Mouse (Mus musculus) retina, postnatal 1 day (tissue): ENCODE data around the gene Ccdc106.

Experiments used
- DNase-seq: peaks from one replicate; pipeline ENCODE4 v3.0.0-alpha.2; 2012

The Ccdc106 gene

GRCm38 (mm10) chr7:5083325-5084105 lies 63.2 kb downstream of the Ccdc106 start:
- no peak for DNase-seq

- no peak for DNase-seq
These were observed 65.2 kb downstream of the Ccdc106 start for GRCm38 (mm10) chr7:5085512-5085911.

- no peak for DNase-seq
These were observed 66.6 kb downstream of the Ccdc106 start for GRCm38 (mm10) chr7:5086921-5087440.

GRCm38 (mm10) chr7:5087886-5088285 lies 67.5 kb downstream of the Ccdc106 start:
- DNase-seq, result no peak

GRCm38 (mm10) chr7:5089853-5090252 lies 69.5 kb downstream of the Ccdc106 start:
- no peak for DNase-seq

- no peak for DNase-seq
These were observed 70.8 kb downstream of the Ccdc106 start for GRCm38 (mm10) chr7:5091008-5091728.

- DNase-seq, result no peak
These were observed 72.0 kb downstream of the Ccdc106 start for GRCm38 (mm10) chr7:5092381-5092780.

- no peak for DNase-seq
These were observed 72.6 kb downstream of the Ccdc106 start for GRCm38 (mm10) chr7:5092831-5093510.

- no peak for DNase-seq
These were observed 78.4 kb downstream of the Ccdc106 start for GRCm38 (mm10) chr7:5098769-5099168.

- DNase-seq, result no peak
These were observed 79.4 kb downstream of the Ccdc106 start for GRCm38 (mm10) chr7:5099796-5100195.

GRCm38 (mm10) chr7:5101066-5101663 lies 80.8 kb downstream of the Ccdc106 start:
- no peak for DNase-seq

- DNase-seq, result no peak
These were observed 82.2 kb downstream of the Ccdc106 start for GRCm38 (mm10) chr7:5102564-5102963.

- no peak for DNase-seq
These were observed 87.9 kb downstream of the Ccdc106 start for GRCm38 (mm10) chr7:5108272-5108671.

- DNase-seq, result no peak
These were observed 88.9 kb downstream of the Ccdc106 start for GRCm38 (mm10) chr7:5109301-5109700.
